Mouse (Mus musculus) lung, embryonic 14.5 days (tissue): ENCODE data around the gene Bsdc1. TPM values are rescaled to one million over a fixed set of nuclear protein-coding genes. Genes with fewer than 3 reads are reported as not detected.
A peak's percentile ranks its signal among the peaks of the same experiment; 100 is the strongest.

Source experiments
- ATAC-seq: fragments of 200-750 bp; cut with Nextera tagmentation; 2 replicates; pipeline ENCODE4 v1.8.0; 2017; ENCODE audit warnings: mild to moderate bottlenecking, moderate TSS enrichment, moderate library complexity; ENCODE audit not compliant: insufficient read depth
- DNase-seq: peaks from one replicate; pipeline ENCODE4 v3.0.0-alpha.2; 2015
- H3K27ac ChIP-seq: fragments of 300-500 bp; sonication (generic); 2 replicates; pipeline ENCODE4 v1.5.1; 2014; ENCODE audit warnings: low read depth, mild to moderate bottlenecking, moderate library complexity
- H3K27me3 ChIP-seq: fragments of 300-500 bp; sonication (generic); 2 replicates; pipeline ENCODE4 v1.6.1; 2014; ENCODE audit warnings: low read length, control low read depth; ENCODE audit not compliant: insufficient read depth
- H3K36me3 ChIP-seq: fragments of 300-500 bp; sonication (generic); 2 replicates; pipeline ENCODE4 v1.6.1; 2014; ENCODE audit warnings: control low read depth; ENCODE audit not compliant: insufficient read depth
- H3K4me1 ChIP-seq: fragments of 300-500 bp; sonication (generic); 2 replicates; pipeline ENCODE4 v1.6.1; 2014; ENCODE audit warnings: antibody characterized with exemption, control low read depth; ENCODE audit not compliant: insufficient read depth
- H3K4me2 ChIP-seq: fragments of 300-500 bp; sonication (generic); 2 replicates; pipeline ENCODE4 v1.6.1; 2014; ENCODE audit warnings: mild to moderate bottlenecking
- H3K4me3 ChIP-seq: fragments of 300-500 bp; sonication (generic); 2 replicates; pipeline ENCODE4 v1.5.1; 2014; ENCODE audit warnings: low read depth, low read length
- H3K9ac ChIP-seq: fragments of 300-500 bp; sonication (generic); 2 replicates; pipeline ENCODE4 v1.6.1; 2014
- H3K9me3 ChIP-seq: fragments of 300-500 bp; sonication (generic); 2 replicates; pipeline ENCODE4 v1.6.1; 2016; ENCODE audit warnings: low read depth, low read length, control low read depth
- CTCF ChIP-seq: IDR thresholded peaks from 2 replicates; pipeline ENCODE4 v1.5.1; 2016; ENCODE audit warnings: antibody characterized with exemption, low read depth
- WGBS: fragments of 180-500 bp; shearing (Covaris S2); extraction: QIAGEN DNeasy Blood & Tissue Kit; methylation state at CpG from one replicate; pipeline ENCODE4 v1.1.7; 2014; 5-methylcytosine and 5-hydroxymethylcytosine counted together
- polyA plus RNA-seq: library from polyadenylated mRNA; unstranded; fragments of >200 nt; fragmentation: Nextera tagmentation; extraction: Ambion mirVana; gene quantifications from 2 replicates; pipeline ENCODE4 v1.2.1, GENCODE M21; 2014

The Bsdc1 gene
- polyA plus RNA-seq, 1 experiment from 2014 or later, result 20.5 TPM

- TF ChIP-seq CTCF, result no peak
- H3K27me3 ChIP-seq, result no peaks in the 10 kb centered on the region
- 90% methylated on average over 3 of the region's 3 CpGs for WGBS
- no peak overlapping the region for H3K27ac ChIP-seq
- peaks cover 3% of the 10 kb centered on the region; the same call in 1 of the 2 replicates for H3K4me1 ChIP-seq
- no peaks in the 10 kb centered on the region for H3K36me3 ChIP-seq
- H3K4me3 ChIP-seq, result no peak overlapping the region
- H3K9ac ChIP-seq, result no peak overlapping the region
- DNase-seq (no peak), ATAC-seq (no peak)
- H3K4me2 ChIP-seq, result no peak overlapping the region
- H3K9me3 ChIP-seq, result no peaks in the 10 kb centered on the region
Measured at GRCm38 (mm10) chr4:129459726-129460125, 1.7 kb upstream of the Bsdc1 start.

GRCm38 (mm10) chr4:129460827-129461182 lies 576 bp upstream of the Bsdc1 start:
- H3K9ac ChIP-seq, result peak overlapping the region; percentile 58
- under 1% methylated on average over 4 of the region's 4 CpGs for WGBS
- TF ChIP-seq CTCF, result no peak
- peak overlapping the region; percentile 74 for H3K4me2 ChIP-seq
- H3K27me3 ChIP-seq, result no peaks in the 10 kb centered on the region
- H3K27ac ChIP-seq, result peak overlapping the region; percentile 88
- no peaks in the 10 kb centered on the region for H3K9me3 ChIP-seq
- peaks cover 3% of the 10 kb centered on the region; the same call in 1 of the 2 replicates for H3K4me1 ChIP-seq
- no peak for DNase-seq
- ATAC-seq, result peak; percentile 29
- peaks cover 11% of the 10 kb centered on the region for H3K36me3 ChIP-seq
- H3K4me3 ChIP-seq, result peak overlapping the region; percentile 45

GRCm38 (mm10) chr4:129462118-129462517 lies 737 bp downstream of the Bsdc1 start:
- Histone ChIP-seq H3K4me1 (peaks cover 3% of the 10 kb centered on the region; the same call in 1 of the 2 replicates), H3K36me3 (peaks cover 24% of the 10 kb centered on the region), H3K27ac (peak overlapping the region; percentile 80), H3K9me3 (no peaks in the 10 kb centered on the region), H3K27me3 (no peaks in the 10 kb centered on the region), H3K9ac (peak overlapping the region; percentile 73), H3K4me3 (peak overlapping the region; percentile 84), H3K4me2 (peak overlapping the region; percentile 77)
- WGBS, result 43% methylated on average over 3 of the region's 3 CpGs
- DNase-seq, result no peak
- TF ChIP-seq CTCF, result no peak
- ATAC-seq, result no peak

- peaks cover 3% of the 10 kb centered on the region; the same call in 1 of the 2 replicates for H3K4me1 ChIP-seq
- no peak for DNase-seq
- no peak for ATAC-seq
- peak overlapping the region; percentile 43; the same call in 1 of the 2 replicates for H3K27ac ChIP-seq
- peaks cover 36% of the 10 kb centered on the region for H3K36me3 ChIP-seq
- H3K27me3 ChIP-seq, result no peaks in the 10 kb centered on the region
- H3K9me3 ChIP-seq, result no peaks in the 10 kb centered on the region
- 84% methylated on average over 24 of the region's 24 CpGs for WGBS
- peak overlapping the region; percentile 2; the same call in 1 of the 2 replicates for H3K4me3 ChIP-seq
- TF ChIP-seq CTCF, result no peak
- peak overlapping the region; percentile 77 for H3K4me2 ChIP-seq
- H3K9ac ChIP-seq, result no peak overlapping the region
Measured at GRCm38 (mm10) chr4:129463097-129464059, 2.0 kb downstream of the Bsdc1 start.

GRCm38 (mm10) chr4:129464286-129464815 lies 3.0 kb downstream of the Bsdc1 start:
- no peaks in the 10 kb centered on the region for H3K27me3 ChIP-seq
- no peak overlapping the region for H3K9ac ChIP-seq
- TF ChIP-seq CTCF, result no peak
- DNase-seq, result no peak
- ATAC-seq, result no peak
- 83% methylated on average over 4 of the region's 4 CpGs for WGBS
- H3K4me1 ChIP-seq, result peaks cover 3% of the 10 kb centered on the region; the same call in 1 of the 2 replicates
- no peak overlapping the region for H3K4me3 ChIP-seq
- no peak overlapping the region for H3K4me2 ChIP-seq
- peaks cover 46% of the 10 kb centered on the region for H3K36me3 ChIP-seq
- H3K9me3 ChIP-seq, result no peaks in the 10 kb centered on the region
- no peak overlapping the region; the same call in 1 of the 2 replicates for H3K27ac ChIP-seq

GRCm38 (mm10) chr4:129476047-129476446 lies 14.7 kb downstream of the Bsdc1 start:
- Histone ChIP-seq H3K4me1 (no peaks in the 10 kb centered on the region), H3K9ac (no peak overlapping the region), H3K27me3 (no peaks in the 10 kb centered on the region), H3K9me3 (no peaks in the 10 kb centered on the region), H3K27ac (no peak overlapping the region), H3K36me3 (peaks cover 67% of the 10 kb centered on the region), H3K4me2 (no peak overlapping the region), H3K4me3 (no peak overlapping the region)
- TF ChIP-seq CTCF, result no peak
- DNase-seq, result no peak
- WGBS, result 89% methylated on average over 11 of the region's 11 CpGs
- ATAC-seq, result no peak

- no peak for TF ChIP-seq CTCF
Measured at GRCm38 (mm10) chr4:129479863-129480262, 18.5 kb downstream of the Bsdc1 start.

More at GRCm38 (mm10) chr4:129479863-129480262, 18.5 kb downstream of the Bsdc1 start:
- Histone ChIP-seq H3K4me3 (no peak overlapping the region), H3K4me1 (no peaks in the 10 kb centered on the region), H3K9me3 (no peaks in the 10 kb centered on the region), H3K9ac (no peak overlapping the region), H3K4me2 (no peak overlapping the region), H3K27me3 (no peaks in the 10 kb centered on the region), H3K27ac (no peak overlapping the region), H3K36me3 (peaks cover 60% of the 10 kb centered on the region)
- WGBS, result 86% methylated on average over 3 of the region's 3 CpGs
- no peak for DNase-seq
- no peak for ATAC-seq
